Mouse (Mus musculus) olfactory bulb, adult 2 months (tissue): Measurements from ENCODE around the gene Noxo1.
A peak's percentile ranks its signal among the peaks of the same experiment; 100 is the strongest.

ENCODE experiments used
- CTCF ChIP-seq: fragments of 200-500 bp; IDR thresholded peaks from 2 replicates; pipeline ENCODE4 v1.5.1; 2012; ENCODE audit warnings: low read depth, mild to moderate bottlenecking, low read length, moderate library complexity; ENCODE audit not compliant: insufficient read depth
- POLR2A ChIP-seq: fragments of 200-500 bp; IDR thresholded peaks from 2 replicates; pipeline ENCODE4 v1.6.1; 2012; ENCODE audit warnings: mild to moderate bottlenecking, low read depth, low read length, moderate library complexity; ENCODE audit not compliant: insufficient read depth

DNA sequence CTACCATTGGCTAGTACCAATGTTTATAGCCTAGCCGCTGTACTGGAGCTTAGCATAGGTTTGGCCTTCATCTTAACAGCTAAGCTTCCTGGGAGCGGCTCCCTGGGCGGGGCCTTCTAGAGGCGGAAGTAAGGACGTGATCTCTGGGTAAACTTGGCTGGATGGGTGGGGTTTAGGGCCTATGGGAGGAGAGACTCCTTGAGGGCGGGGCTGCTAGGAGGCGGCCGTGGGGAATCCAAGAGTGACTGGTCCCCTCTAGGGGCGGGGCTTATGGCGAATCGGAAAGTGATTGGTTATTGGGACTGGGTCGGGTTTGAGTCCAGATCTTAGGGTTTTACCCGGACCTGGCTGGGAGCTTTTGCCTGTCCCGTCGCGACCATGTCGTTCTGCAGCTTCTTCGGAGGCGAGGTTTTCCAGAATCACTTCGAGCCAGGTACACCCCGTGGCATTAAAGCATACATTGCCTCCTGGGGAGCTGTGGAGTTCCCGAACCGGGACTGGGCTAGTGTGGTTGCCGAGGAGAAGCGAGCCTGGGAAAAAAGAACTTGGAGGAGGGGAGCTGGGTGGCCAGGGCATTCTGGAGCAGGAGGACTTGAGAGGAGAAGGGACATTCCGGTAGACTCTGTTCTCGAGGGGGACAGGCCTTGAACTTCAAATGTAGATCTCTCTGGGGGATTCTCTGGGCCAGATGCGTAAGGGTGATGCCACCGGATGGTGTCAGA, 40.5 kb downstream of the Noxo1 start, which contains the start of gene Msrb1:
- TF ChIP-seq CTCF: no peak
- TF ChIP-seq POLR2A: peak; percentile 27; the same call in 1 of the 2 replicates
